Mouse (Mus musculus) left cerebral cortex, postnatal 25 days (tissue): ENCODE data around the gene Slc16a9. TPM values are rescaled to one million over a fixed set of nuclear protein-coding genes. Genes with fewer than 3 reads are reported as not detected.

Experiments
- DNase-seq, 2 experiments: peaks; one replicate each; pipeline ENCODE4 v3.0.0; 2022; ENCODE audit warnings: low spot score in 2 of 2, mixed read lengths in 1 of 2
- intact Hi-C: fragments of 180-260 bp; cut with DNase I; formaldehyde crosslinking; loops from one replicate; pipeline ENCODE4 v1.15.1; 2025
- total RNA-seq, 2 experiments: library from RNA; stranded (reverse); gene quantifications; 2 replicates each; pipeline ENCODE4 v1.2.3; 2021

The Slc16a9 gene
- total RNA-seq, 2 experiments from 2014 or later, result 1.6 to 2.5 TPM

DNA sequence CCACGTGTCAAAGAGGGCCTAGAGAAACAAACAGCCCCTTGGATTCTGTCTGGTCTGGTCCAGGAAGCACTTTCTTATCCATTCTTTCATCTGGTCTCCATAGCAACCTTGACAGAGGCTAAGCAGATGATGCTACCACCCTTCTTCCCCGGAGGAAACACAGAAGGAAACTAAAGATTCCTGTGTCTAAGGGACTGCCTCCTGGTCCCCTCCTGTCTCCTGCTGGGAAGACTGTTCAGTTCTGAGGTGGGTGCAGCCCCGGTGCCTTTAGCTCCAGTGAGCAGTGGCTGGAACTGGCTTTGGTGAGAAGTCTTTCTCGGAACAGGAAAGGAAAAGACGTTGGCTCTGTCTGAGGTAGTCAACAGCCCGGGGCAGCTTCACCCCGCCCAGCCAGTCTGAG, 47.1 kb downstream of the Slc16a9 start:
- no peak for DNase-seq
- intact Hi-C loops, result loop anchor here (5.0 kb wide), 1 partner anchor 120 kb away; no protein-coding TSS in a partner anchor

DNA sequence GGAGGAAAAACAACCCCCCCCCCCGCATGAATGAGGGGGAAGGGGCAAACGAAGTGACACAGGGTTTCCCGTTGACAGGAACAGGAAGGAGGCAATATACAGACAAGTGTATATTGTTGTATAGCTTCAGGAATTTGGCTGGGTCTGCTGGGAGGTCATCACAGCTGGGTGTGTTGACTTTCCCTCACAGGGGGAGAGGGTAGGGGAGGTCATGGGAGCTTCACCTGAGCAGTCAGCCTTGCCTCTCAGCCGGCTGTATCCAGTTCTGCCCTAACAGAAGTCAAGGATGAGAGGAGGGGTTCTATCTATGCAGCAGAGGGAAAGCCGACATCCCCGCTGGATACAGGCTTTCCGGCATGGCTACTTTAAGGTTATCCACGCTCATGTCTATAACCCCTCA, 49.2 kb downstream of the Slc16a9 start:
- intact Hi-C loops, result loop anchor here (5.0 kb wide), 1 partner anchor 122 kb away; no protein-coding TSS in a partner anchor
- no peak for DNase-seq

DNA sequence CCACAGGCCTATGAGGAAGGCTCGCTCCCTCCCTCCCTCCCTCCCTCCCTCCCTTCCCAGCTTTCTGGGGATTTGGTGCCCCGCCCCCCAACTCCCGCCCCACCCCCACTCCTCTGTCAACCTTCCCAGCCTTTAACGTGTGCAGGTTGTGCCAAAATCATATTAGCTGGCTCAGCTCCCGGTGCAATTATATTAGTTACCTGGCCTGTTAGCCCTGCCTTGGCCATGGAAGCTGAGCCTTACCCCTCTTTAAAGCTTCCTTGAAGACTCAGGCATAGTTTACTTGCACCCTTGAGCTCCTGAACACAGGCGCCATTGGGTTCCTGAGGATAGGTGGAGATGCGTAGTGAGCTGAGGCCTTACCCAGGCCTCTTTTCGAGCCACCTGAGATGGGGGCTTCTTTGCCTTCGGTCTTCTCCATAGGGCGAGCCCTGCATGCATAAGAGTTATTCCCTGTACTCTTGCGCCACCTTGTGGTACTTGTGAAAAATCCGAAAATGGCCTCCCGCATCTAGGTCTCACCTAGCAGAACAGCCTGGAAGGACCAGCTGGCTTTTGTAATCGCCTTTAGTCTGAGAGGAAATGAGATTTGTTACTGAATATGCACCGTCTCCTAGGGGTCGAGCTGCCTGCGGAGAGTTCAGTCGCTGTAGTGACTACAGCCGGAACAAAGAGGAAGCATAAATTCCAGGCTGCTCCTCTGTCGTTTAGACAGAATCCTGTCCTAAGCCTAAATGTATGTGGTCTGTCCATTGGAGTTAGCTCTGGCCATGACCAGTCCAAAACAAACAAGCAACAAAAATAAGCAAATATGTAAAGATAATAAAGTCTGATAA, 51.8 kb downstream of the Slc16a9 start:
- intact Hi-C loops, result loop anchor here (2.0 to 5.0 kb wide), 4 partner anchors 99 to 634 kb away; no protein-coding TSS in a partner anchor
- peak; percentile 82 to 88 for DNase-seq

DNA sequence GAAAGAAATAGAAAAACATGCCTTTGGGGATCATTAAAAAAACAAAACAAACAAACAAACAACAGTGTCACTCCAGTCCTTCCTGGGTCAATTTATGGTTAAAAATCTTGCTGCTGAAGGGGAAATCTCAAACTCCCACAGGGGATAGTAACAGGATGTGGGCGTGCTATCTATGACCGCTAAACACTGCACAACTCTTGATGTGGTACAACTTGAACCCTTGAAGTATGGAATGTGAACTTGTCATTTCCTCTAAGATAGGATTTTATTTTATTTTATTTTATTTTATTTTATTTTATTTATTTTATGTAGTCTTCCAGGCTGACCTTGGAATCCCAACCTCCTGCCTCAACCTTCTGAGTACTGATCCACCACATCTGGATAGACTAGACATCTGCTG, 54.2 kb downstream of the Slc16a9 start:
- intact Hi-C loops, result loop anchor here (5.0 kb wide), 2 partner anchors 102 to 637 kb away; no protein-coding TSS in a partner anchor
- no peak for DNase-seq

DNA sequence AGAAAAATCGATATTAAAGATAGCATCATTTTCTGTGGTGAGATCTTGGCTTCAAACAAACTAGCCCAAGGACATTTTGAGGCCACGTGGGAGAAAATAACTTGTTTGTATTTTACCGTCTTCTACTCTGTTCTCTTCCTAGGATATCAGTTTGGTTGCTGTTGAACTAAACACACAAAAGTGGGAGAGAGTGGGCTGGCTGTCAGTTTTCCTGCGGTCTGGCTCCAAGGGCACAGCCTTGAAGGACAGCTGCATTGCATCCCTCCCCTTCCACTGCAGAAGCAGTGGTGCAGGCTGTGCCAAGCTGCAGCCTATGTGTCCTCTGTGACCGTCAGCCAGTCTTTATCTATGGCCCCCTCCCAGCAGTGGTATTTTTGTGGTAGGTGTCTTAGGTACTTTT, 54.8 kb downstream of the Slc16a9 start:
- intact Hi-C loops, result loop anchor here (5.0 kb wide), 2 partner anchors 102 to 637 kb away; no protein-coding TSS in a partner anchor
- no peak for DNase-seq

DNA sequence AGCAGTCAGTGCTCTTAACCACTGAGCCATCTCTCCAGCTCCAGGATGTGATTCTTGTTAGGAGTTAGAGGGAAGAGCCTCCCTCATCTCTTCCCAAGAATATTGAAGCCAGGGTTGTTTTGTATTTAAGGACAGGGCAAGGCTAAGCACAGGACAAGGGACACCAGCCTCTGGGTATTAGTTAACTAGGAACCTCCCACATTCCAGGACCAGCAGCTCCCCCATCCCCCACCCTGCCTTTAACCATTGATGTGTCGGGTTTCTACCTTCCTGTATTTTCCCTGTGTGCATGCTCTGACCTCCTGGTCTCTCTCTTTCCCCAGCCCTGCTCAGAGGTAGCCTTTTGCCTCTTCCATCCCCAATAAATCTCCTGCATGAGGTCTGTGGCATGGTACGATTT, 56.3 kb downstream of the Slc16a9 start:
- no peak for DNase-seq
- intact Hi-C loops, result no loop called here

DNA sequence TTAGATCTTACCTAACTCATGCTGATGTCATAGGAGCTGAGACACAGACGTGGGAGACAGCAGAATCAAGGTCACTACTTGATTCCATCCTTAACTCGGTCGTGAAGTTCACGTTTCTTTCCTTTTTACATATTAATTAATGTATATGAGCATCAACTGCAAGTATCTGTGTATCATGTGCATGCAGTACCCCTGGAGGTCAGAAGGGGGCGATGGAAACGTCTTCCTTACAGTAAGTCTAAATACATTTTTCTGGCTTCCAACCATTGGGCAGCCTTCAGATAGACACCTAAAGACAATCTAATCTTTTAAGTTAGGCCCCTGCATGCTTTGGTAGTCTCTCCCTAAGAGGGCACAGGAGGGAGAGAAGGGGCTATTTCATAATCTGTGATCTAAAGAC, 58.3 kb downstream of the Slc16a9 start:
- intact Hi-C loops, result no loop called here

DNA sequence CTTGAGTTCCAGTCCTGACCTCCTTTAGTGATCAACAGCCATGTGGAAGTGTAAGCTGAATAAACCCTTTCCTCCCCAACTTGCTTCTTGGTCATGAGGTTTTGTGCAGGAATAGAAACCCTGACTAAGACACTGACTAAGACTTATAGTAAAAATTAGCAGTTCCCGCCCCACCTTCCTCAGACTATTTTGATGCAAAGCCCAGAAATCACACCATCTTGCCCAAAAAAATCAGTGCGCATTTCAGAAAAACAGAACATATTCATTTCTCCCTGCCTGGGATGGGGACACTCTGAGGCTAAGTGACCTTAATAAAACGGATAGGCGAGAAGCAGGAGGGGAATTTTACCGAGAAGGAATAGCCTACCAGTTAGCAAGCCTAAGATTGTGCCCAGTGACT, 60.8 kb downstream of the Slc16a9 start:
- DNase-seq, result peak in 1 of 2 experiments; percentile 57
- intact Hi-C loops, result no loop called here

More for the DNA sequence above, 58.3 kb downstream of the Slc16a9 start:
- no peak for DNase-seq

DNA sequence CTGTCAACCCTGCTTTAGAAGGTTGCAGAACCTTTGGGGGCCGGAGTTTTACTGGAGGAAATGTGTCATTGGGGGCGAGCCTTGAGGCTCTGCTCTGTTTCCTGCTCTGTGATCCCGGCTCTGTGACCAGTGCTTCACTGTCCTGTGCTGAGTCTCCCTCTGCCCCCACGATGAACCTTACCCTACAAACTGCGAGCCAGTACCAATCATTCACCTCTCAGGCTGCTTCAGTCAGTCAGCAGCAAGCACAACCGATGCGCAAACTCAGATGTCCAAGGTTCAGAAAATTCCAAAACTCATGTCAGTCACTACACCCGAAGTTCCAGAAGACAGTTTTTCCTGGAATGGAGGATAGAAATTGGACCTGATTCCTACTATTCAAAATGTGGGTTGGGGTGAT, 64.5 kb downstream of the Slc16a9 start:
- intact Hi-C loops, result no loop called here
- DNase-seq, result no peak

DNA sequence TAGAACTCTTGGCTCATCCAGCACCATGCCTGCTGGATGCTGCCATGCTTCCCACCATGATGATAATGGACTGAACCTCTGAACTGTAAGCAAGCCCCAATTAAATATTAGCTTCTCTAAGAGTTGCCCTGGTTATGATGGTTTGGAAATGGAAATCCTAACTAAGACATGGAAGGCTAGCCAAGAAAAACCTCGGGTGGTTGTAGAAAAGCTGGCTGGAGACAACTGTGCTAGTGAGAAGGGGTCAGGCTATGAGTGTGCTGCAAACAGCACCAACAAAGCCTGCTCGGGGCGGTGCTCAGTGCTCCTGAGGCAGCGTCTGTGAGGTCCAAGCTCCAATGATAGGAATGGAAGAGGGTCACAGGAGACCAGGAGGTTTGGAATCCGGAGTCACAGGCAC, 65.7 kb downstream of the Slc16a9 start:
- DNase-seq, result no peak
- intact Hi-C loops, result loop anchor here (10.0 kb wide), 1 partner anchor 914 kb away; no protein-coding TSS in a partner anchor

DNA sequence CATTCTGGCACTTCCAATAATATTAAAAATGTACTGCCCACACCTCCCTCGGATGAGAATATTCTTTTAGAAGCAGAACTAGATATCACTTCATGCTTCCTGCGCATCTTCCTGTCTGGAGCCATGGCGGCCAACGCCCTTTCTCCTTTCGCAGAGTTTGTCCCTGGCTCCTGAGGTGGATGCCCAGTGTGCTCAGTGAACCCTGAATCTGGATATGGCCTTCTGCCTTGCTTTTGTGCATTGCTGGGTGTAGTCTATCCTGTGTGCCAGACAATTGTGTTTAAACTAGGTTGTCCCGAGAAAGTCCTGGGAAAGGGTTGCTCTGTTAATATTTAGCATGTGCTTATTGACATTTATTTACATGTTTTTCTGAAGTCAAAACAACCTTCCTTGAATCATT, 71.0 kb downstream of the Slc16a9 start:
- intact Hi-C loops, result loop anchor here (5.0 to 10.0 kb wide), 2 partner anchors 646 to 909 kb away; no protein-coding TSS in a partner anchor
- no peak for DNase-seq

DNA sequence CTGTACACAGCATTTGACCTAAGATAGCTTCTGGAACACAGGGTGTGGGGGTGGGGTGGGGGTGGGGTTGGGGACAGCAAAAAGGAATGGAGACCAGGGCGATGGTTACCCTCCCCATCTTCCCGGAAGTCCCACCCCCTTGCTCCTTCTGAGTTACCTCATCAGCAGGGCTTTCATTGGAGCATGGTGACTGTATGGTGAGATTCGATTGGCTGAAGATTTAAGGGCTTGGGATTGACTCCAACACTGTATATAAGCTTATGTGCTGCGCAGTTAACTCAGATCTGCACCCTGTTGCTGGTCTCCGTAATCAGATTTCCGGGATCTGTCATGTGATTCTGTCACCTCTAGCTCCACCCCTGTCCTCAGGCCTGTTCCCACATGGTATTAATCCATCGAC, 72.0 kb downstream of the Slc16a9 start:
- intact Hi-C loops, result loop anchor here (5.0 to 10.0 kb wide), 2 partner anchors 645 to 908 kb away; no protein-coding TSS in a partner anchor

DNA sequence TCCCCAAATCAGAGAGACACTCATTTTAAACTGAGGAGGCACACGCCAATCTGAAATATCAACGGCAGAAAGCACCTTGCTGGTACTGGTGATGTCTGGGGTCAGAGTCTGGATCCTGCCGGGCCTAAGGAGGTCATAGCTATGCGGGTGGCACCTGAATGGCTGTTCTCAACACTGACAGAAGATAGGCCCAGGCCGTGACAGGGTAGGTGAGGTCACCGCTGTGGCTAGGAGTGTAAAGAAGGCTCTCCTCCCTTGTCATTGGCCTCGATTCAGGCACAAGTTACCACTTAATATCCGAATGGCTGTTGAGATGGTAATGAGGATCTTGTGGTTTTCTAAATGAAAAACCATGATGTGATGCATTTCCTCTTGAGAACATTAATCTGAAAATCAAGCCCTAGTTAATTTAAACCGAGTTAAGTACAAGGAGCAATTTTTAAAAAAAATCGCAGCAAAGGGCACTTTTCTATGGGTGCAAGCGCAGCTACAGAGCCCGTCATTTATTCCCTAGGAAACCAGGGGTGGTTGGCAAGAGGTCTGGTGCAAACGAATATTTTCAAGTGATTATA, 72.6 kb downstream of the Slc16a9 start:
- DNase-seq, result no peak
- intact Hi-C loops, result loop anchor here (5.0 to 10.0 kb wide), 2 partner anchors 645 to 907 kb away; no protein-coding TSS in a partner anchor

More for the DNA sequence above, 72.0 kb downstream of the Slc16a9 start:
- DNase-seq, result no peak

DNA sequence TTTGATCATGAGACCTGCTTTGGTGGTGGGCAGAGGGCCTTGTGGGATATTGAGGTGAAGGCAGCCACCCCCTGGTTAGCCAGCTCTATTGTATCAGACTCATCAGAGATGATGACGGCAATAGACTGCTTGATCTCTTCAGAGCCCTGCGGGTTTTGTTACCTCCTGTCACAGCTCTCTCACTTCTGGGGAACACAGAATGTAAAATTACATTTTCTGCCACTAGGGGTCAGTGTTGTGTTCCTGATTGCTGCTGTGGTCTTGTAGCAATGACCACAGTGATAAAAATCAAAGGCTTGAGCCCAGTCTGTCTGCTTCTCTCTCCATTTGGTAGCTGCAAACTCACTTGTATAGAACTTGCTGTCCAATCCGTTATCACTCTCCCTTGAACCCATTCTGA, 73.7 kb downstream of the Slc16a9 start:
- intact Hi-C loops, result loop anchor here (2.0 to 10.0 kb wide), 4 partner anchors 246 to 906 kb away; no protein-coding TSS in a partner anchor
- DNase-seq, result peak; percentile 77 to 85

DNA sequence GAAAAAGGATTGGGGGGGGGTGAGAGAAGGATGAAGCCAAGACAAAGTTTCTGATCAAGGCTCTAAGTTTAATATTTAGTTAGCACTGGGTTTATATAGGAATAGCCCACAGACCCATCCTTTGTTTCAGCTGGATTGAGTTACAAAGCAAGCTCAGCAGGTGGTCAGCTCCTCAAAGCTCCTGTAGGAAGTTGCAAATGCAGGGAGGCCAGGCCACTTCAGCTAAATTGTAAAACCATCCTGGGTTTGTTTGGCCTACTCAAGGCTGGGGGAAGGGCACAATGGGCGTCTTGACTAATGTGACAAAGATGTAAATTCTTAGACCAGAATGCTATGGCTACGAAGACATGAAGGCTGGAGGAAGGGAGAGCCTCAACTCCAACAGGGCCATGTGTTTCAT, 80.6 kb downstream of the Slc16a9 start:
- intact Hi-C loops, result no loop called here
- no peak for DNase-seq

DNA sequence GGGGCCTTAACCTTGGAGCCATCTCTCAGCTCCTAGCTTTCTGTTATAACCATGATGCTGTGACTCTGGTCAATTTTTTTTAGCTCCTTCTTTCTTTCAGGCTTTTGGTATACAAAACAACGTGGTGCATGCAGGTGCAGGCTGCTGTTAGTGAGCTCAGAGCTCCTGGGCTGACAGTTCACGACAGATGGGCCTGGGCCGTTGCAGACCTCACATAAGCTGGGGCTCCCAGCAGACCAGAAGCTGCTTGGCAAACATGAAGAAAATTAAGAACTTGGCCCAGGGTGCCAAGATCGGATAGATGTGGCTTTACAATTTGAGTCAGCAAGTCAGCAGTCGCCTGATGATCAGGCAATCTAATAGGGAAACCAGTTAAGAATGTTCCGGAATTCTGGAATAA, 82.4 kb downstream of the Slc16a9 start:
- DNase-seq, result no peak
- intact Hi-C loops, result no loop called here

DNA sequence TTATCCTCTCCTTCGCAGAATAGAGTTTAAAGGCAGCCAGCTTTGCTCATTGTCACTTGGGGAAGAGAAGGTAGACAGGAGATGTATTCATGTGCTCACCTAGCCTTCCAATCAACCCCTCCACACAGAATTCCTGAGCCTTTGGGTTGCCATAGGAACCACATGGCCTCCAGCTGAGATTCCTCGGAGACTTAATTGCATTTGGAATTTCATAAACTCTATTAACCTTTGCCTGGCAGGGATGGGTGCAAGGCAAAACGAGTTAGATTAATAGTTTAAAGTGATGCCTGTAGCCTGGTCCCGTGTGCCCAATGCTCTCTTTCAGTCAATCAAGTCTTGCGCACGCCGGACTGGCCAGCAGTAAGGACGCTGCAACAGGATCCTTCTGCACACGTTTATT, 83.2 kb downstream of the Slc16a9 start:
- DNase-seq, result no peak
- intact Hi-C loops, result no loop called here
